Mouse (Mus musculus): ENCODE data around the gene Arf3. TPM values are rescaled to one million over a fixed set of nuclear protein-coding genes. Genes with fewer than 3 reads are reported as not detected.

Arf3 gene
- total and polyA plus RNA-seq, 2 experiments from 2014 or later = 92.9 to 127 TPM

- Histone ChIP-seq H3K36me3 (ENCODE audit: insufficient read depth, low read length) (peaks cover 25% of the 10 kb centered on the region), H3K9ac (replicated peaks; ENCODE audit: low read length) (no peak overlapping the region), H3K4me2 (ENCODE audit: low read depth, low read length) (no peak overlapping the region), H3K4me1 (ENCODE audit: insufficient read depth, low read length) (no peaks in the 10 kb centered on the region), H3K27me3 (ENCODE audit: insufficient read depth, low read length) (no peaks in the 10 kb centered on the region), H3K27ac (no peak overlapping the region), H3K4me3 (ENCODE audit: low read length) (no peak overlapping the region), H3K9me3 (ENCODE audit: low read length) (no peaks in the 10 kb centered on the region)
- DNase-seq (ENCODE audit: low spot score) (no peak), ATAC-seq (no peak)
- WGBS = 81% methylated on average over 8 of the region's 8 CpGs
- no peak for TF ChIP-seq CTCF (IDR thresholded peaks at IDR 0.05; ENCODE audit: low read depth)
Measured at GRCm38 (mm10) chr15:98742766-98743428, 20.1 kb downstream of the Arf3 start.

- no peak overlapping the region for H3K27ac ChIP-seq
- TF ChIP-seq CTCF (IDR thresholded peaks at IDR 0.05; ENCODE audit: low read depth) = no peak
- ATAC-seq (no peak), DNase-seq (ENCODE audit: low spot score) (no peak)
- H3K9me3 ChIP-seq (ENCODE audit: low read length) = no peaks in the 10 kb centered on the region
- WGBS = 84% methylated on average over 8 of the region's 8 CpGs
- H3K9ac ChIP-seq (replicated peaks; ENCODE audit: low read length) = no peak overlapping the region
- H3K36me3 ChIP-seq (ENCODE audit: insufficient read depth, low read length) = peaks cover 40% of the 10 kb centered on the region
- H3K4me2 ChIP-seq (ENCODE audit: low read depth, low read length) = no peak overlapping the region
- no peak overlapping the region for H3K4me3 ChIP-seq (ENCODE audit: low read length)
- no peaks in the 10 kb centered on the region for H3K4me1 ChIP-seq (ENCODE audit: insufficient read depth, low read length)
- H3K27me3 ChIP-seq (ENCODE audit: insufficient read depth, low read length) = no peaks in the 10 kb centered on the region
Measured at GRCm38 (mm10) chr15:98740219-98740618, 22.8 kb downstream of the Arf3 start.

GRCm38 (mm10) chr15:98738796-98739195 lies 24.2 kb downstream of the Arf3 start:
- peaks cover 40% of the 10 kb centered on the region for H3K36me3 ChIP-seq (ENCODE audit: insufficient read depth, low read length)
- ATAC-seq (peak; percentile 15; the same call in 1 of the 2 replicates), DNase-seq (ENCODE audit: low spot score) (no peak)
- no peaks in the 10 kb centered on the region for H3K9me3 ChIP-seq (ENCODE audit: low read length)
- H3K27ac ChIP-seq = no peak overlapping the region
- H3K4me2 ChIP-seq (ENCODE audit: low read depth, low read length) = no peak overlapping the region
- H3K27me3 ChIP-seq (ENCODE audit: insufficient read depth, low read length) = no peaks in the 10 kb centered on the region
- 65% methylated on average over 4 of the region's 4 CpGs for WGBS
- no peaks in the 10 kb centered on the region for H3K4me1 ChIP-seq (ENCODE audit: insufficient read depth, low read length)
- no peak overlapping the region for H3K4me3 ChIP-seq (ENCODE audit: low read length)
- peak; percentile 30 for TF ChIP-seq CTCF (IDR thresholded peaks at IDR 0.05; ENCODE audit: low read depth)
- no peak overlapping the region for H3K9ac ChIP-seq (replicated peaks; ENCODE audit: low read length)

- Histone ChIP-seq H3K27me3 (ENCODE audit: insufficient read depth, low read length) (no peaks in the 10 kb centered on the region), H3K36me3 (ENCODE audit: insufficient read depth, low read length) (peaks cover 40% of the 10 kb centered on the region), H3K9ac (replicated peaks; ENCODE audit: low read length) (no peak overlapping the region), H3K4me3 (ENCODE audit: low read length) (no peak overlapping the region), H3K9me3 (ENCODE audit: low read length) (no peaks in the 10 kb centered on the region), H3K27ac (no peak overlapping the region), H3K4me1 (ENCODE audit: insufficient read depth, low read length) (no peaks in the 10 kb centered on the region), H3K4me2 (ENCODE audit: low read depth, low read length) (no peak overlapping the region)
- TF ChIP-seq CTCF (IDR thresholded peaks at IDR 0.05; ENCODE audit: low read depth) = peak; percentile 72
- ATAC-seq (0 out of 2 replicates have a peak, but pooled peaks have one; percentile 35), DNase-seq (ENCODE audit: low spot score) (peak; percentile 43)
Measured at GRCm38 (mm10) chr15:98737881-98738280, 25.1 kb downstream of the Arf3 start.

GRCm38 (mm10) chr15:98736521-98736920 lies 26.5 kb downstream of the Arf3 start:
- no peak overlapping the region for H3K9ac ChIP-seq (replicated peaks; ENCODE audit: low read length)
- DNase-seq (ENCODE audit: low spot score) = no peak
- no peaks in the 10 kb centered on the region for H3K27me3 ChIP-seq (ENCODE audit: insufficient read depth, low read length)
- H3K4me1 ChIP-seq (ENCODE audit: insufficient read depth, low read length) = no peaks in the 10 kb centered on the region
- 91% methylated on average over 10 of the region's 10 CpGs for WGBS
- TF ChIP-seq CTCF (IDR thresholded peaks at IDR 0.05; ENCODE audit: low read depth) = no peak
- no peaks in the 10 kb centered on the region for H3K9me3 ChIP-seq (ENCODE audit: low read length)
- no peak for ATAC-seq
- H3K4me3 ChIP-seq (ENCODE audit: low read length) = no peak overlapping the region
- H3K36me3 ChIP-seq (ENCODE audit: insufficient read depth, low read length) = peaks cover 40% of the 10 kb centered on the region
- no peak overlapping the region for H3K4me2 ChIP-seq (ENCODE audit: low read depth, low read length)
- H3K27ac ChIP-seq = no peak overlapping the region

GRCm38 (mm10) chr15:98733976-98734566 lies 28.9 kb downstream of the Arf3 start:
- WGBS = 89% methylated on average over 5 of the region's 5 CpGs
- no peaks in the 10 kb centered on the region for H3K4me1 ChIP-seq (ENCODE audit: insufficient read depth, low read length)
- H3K4me2 ChIP-seq (ENCODE audit: low read depth, low read length) = no peak overlapping the region
- ATAC-seq = no peak
- no peak for TF ChIP-seq CTCF (IDR thresholded peaks at IDR 0.05; ENCODE audit: low read depth)
- no peaks in the 10 kb centered on the region for H3K9me3 ChIP-seq (ENCODE audit: low read length)
- H3K27me3 ChIP-seq (ENCODE audit: insufficient read depth, low read length) = no peaks in the 10 kb centered on the region
- no peak overlapping the region for H3K4me3 ChIP-seq (ENCODE audit: low read length)
- H3K9ac ChIP-seq (replicated peaks; ENCODE audit: low read length) = no peak overlapping the region
- H3K36me3 ChIP-seq (ENCODE audit: insufficient read depth, low read length) = peaks cover 21% of the 10 kb centered on the region
- H3K27ac ChIP-seq = no peak overlapping the region
- no peak for DNase-seq (ENCODE audit: low spot score)

- Histone ChIP-seq H3K4me3 (ENCODE audit: low read length) (no peak overlapping the region), H3K4me1 (ENCODE audit: insufficient read depth, low read length) (0 out of 2 replicates have a peak, but pooled peaks cover 1% of the 10 kb centered on the region), H3K27me3 (ENCODE audit: insufficient read depth, low read length) (no peaks in the 10 kb centered on the region), H3K27ac (no peak overlapping the region), H3K4me2 (ENCODE audit: low read depth, low read length) (no peak overlapping the region), H3K9ac (replicated peaks; ENCODE audit: low read length) (no peak overlapping the region), H3K9me3 (ENCODE audit: low read length) (no peaks in the 10 kb centered on the region), H3K36me3 (ENCODE audit: insufficient read depth, low read length) (peaks cover 15% of the 10 kb centered on the region; the same call in 1 of the 2 replicates)
- no peak for TF ChIP-seq CTCF (IDR thresholded peaks at IDR 0.05; ENCODE audit: low read depth)
- DNase-seq (ENCODE audit: low spot score) (no peak), ATAC-seq (no peak)
- WGBS = 66% methylated on average over 6 of the region's 6 CpGs
Measured at GRCm38 (mm10) chr15:98733370-98733769, 29.6 kb downstream of the Arf3 start.

All from hindbrain, postnatal 0 days (tissue).